Mouse (Mus musculus) ES-Bruce4 (cell line): ENCODE measurements at regions not wholly inside any gene's neighbourhood (a gene's known extent, or its start where the extent isn't known, plus 50 kb on each side); places are given as distances from the start of the nearest gene placed in this dataset.

Experiments used
- CTCF ChIP-seq: IDR thresholded peaks from one replicate; pipeline ENCODE4 v1.8.1; 2011; ENCODE audit warnings: low read depth, low read length
- POLR2A ChIP-seq: IDR thresholded peaks from one replicate; pipeline ENCODE4 v1.8.1; 2011; ENCODE audit warnings: low read length; ENCODE audit not compliant: insufficient read depth

DNA sequence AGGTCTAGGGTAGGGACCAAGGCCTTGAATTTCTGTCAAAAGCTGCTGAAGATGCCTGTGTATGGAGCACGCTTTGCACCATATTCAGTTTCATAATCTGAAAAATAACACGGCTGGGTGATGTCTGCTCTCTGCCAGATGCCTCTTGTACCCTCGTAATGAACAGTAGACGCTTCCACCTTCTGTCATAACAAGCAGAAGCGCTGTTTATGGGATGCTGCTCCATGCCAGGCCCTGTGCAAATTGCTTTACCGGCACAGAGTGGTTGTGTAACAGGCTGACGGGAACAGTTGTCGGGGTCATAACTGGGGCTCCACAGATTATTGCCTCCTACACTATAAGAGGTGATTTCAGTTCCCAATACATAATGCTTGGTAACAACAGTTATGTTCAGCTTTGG lies 211.5 kb upstream of the Tnp1 start:
- TF ChIP-seq POLR2A = no peak
- no peak for TF ChIP-seq CTCF
